Comparison of ENCODE assay signal across 25 mouse cellular contexts in the genomic region with DNA sequence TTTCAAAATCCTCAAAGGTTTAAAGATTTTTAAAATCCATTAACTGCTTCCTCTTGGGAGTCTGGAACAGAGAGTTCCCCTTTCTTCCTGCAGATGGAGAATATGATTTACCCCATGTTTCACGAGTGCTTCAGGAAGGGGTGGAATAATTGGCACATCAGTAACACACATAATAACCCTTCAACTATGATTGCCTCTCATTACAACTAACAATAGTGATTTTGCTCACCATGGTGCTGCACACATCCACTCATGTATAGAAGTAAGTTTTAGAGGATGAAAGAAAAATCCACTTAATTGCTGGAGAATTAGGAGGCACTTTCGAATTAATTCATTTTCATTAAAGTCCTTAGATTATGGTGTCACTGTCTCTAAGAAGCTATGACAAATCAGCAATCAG.
A peak's percentile ranks its signal among the peaks of the same experiment; 100 is the strongest.
DNase-seq lines count a peak whose midpoint lies in the region; ATAC-seq and TF ChIP-seq lines count a peak whose summit lies in the region.
"Had no signal": no experiment of that assay in that cellular context is flagged by ENCODE, and none has a peak within 500 bp of the region (broad histone marks: within the 10 kb centered on the region; RNA-seq: fewer than 3 reads in every experiment).

No protein-coding gene starts in this region.

- H3K27me3 ChIP-seq in forebrain, embryonic 14.5 days (replicated peaks; ENCODE audit: control insufficient read depth, insufficient read depth, low read length), result no peaks in the 10 kb centered on the region
- H3K27me3 ChIP-seq in forebrain, postnatal 0 days (ENCODE audit: insufficient read depth, low read length), result no peaks in the 10 kb centered on the region
- H3K27me3 ChIP-seq: CH12.LX; hindbrain, embryonic 12.5 days; hindbrain, embryonic 15.5 days; Patski had no signal

- H3K4me3 ChIP-seq in forebrain, embryonic 14.5 days (ENCODE audit: low read depth, low read length), result no peak overlapping the region
- H3K4me3 ChIP-seq in forebrain, postnatal 0 days (ENCODE audit: low read depth, low read length), result no peak overlapping the region
- H3K4me3 ChIP-seq: hindbrain, embryonic 12.5 days; hindbrain, embryonic 15.5 days had no signal

- no peak for DNase-seq in frontal cortex, adult 2 months (ENCODE audit: extremely low spot score in 1 of 2, low spot score in 1 of 2)
- DNase-seq in brain, embryonic 14.5 days (ENCODE audit: low read depth), result peak; percentile 81
- peak; percentile 65 for DNase-seq in forebrain, embryonic 14.5 days (ENCODE audit: low spot score)
- DNase-seq in forebrain, postnatal 0 days, result no peak
- no peak for DNase-seq in gastrocnemius, postnatal 4 days (ENCODE audit: low spot score in 2 of 2)
- no peak for DNase-seq in spleen, postnatal 36 days (ENCODE audit: low spot score in 2 of 2)
- DNase-seq: adrenal gland, postnatal 10 days; adrenal gland, postnatal 36 days; B cell, adult 2 months; cerebellum, adult 11-12 months; cerebellum, adult 8-10 months; cerebellum, postnatal 10 days; cerebellum, postnatal 36 days; embryo, embryonic 11 days; gastrocnemius, postnatal 25 days; heart, adult 11 months; kidney, adult 2 months had no signal

- H3K4me2 ChIP-seq in forebrain, embryonic 14.5 days (ENCODE audit: low read length), result no peak overlapping the region
- H3K4me2 ChIP-seq in forebrain, postnatal 0 days (ENCODE audit: low read depth), result no peak overlapping the region
- H3K4me2 ChIP-seq: heart, embryonic 11.5 days; hindbrain, embryonic 12.5 days; hindbrain, embryonic 15.5 days had no signal

- peak; percentile 18; the same call in 1 of the 2 replicates for ATAC-seq in frontal cortex, adult (ENCODE audit: low TSS enrichment)
- peak; percentile 95 for ATAC-seq in forebrain, embryonic 14.5 days
- ATAC-seq in forebrain, postnatal 0 days, result peak; percentile 93
- ATAC-seq: intestine, postnatal 0 days; Patski had no signal

- H3K27ac ChIP-seq in forebrain, embryonic 14.5 days (ENCODE audit: low read depth, low read length), result no peak overlapping the region
- H3K27ac ChIP-seq in forebrain, postnatal 0 days (ENCODE audit: low read depth, low read length), result no peak overlapping the region
- H3K27ac ChIP-seq: hindbrain, embryonic 12.5 days; hindbrain, embryonic 15.5 days had no signal

- H3K9ac ChIP-seq in forebrain, embryonic 14.5 days (ENCODE audit: low read length), result no peak overlapping the region
- H3K9ac ChIP-seq in forebrain, postnatal 0 days, result no peak overlapping the region
- H3K9ac ChIP-seq: hindbrain, embryonic 12.5 days; hindbrain, embryonic 15.5 days had no signal

- H3K36me3 ChIP-seq in forebrain, embryonic 14.5 days (ENCODE audit: control insufficient read depth, insufficient read depth, low read length), result no peaks in the 10 kb centered on the region
- H3K36me3 ChIP-seq in forebrain, postnatal 0 days (ENCODE audit: insufficient read depth), result no peaks in the 10 kb centered on the region
- H3K36me3 ChIP-seq: G1E; hindbrain, embryonic 12.5 days; hindbrain, embryonic 15.5 days had no signal

- H3K4me1 ChIP-seq in forebrain, embryonic 14.5 days (ENCODE audit: control insufficient read depth, insufficient read depth, low read length), result no peaks in the 10 kb centered on the region
- H3K4me1 ChIP-seq in forebrain, postnatal 0 days (ENCODE audit: insufficient read depth), result no peaks in the 10 kb centered on the region
- H3K4me1 ChIP-seq: hindbrain, embryonic 12.5 days; hindbrain, embryonic 15.5 days had no signal

- TF ChIP-seq CTCF in brain, embryonic 14.5 days (IDR thresholded peaks at IDR 0.05; ENCODE audit: borderline replicate concordance, extremely low read depth, insufficient read depth, insufficient read length), result no peak
- no peak for TF ChIP-seq CTCF in forebrain, postnatal 0 days (IDR thresholded peaks at IDR 0.05; ENCODE audit: low read depth)

- WGBS in forebrain, embryonic 14.5 days, result 9% methylated on average over 2 of the region's 2 CpGs
- WGBS in forebrain, postnatal 0 days, result 17% methylated on average over 2 of the region's 2 CpGs

- no peak for TF ChIP-seq POLR2A in brain, embryonic 14.5 days (IDR thresholded peaks at IDR 0.05; ENCODE audit: borderline replicate concordance, extremely low read depth, insufficient read depth, insufficient read length, poor library complexity, severe bottlenecking)

- H3K9me3 ChIP-seq in forebrain, embryonic 14.5 days (replicated peaks; ENCODE audit: control insufficient read depth, low read length), result no peaks in the 10 kb centered on the region
- no peaks in the 10 kb centered on the region for H3K9me3 ChIP-seq in forebrain, postnatal 0 days (ENCODE audit: low read length)
- H3K9me3 ChIP-seq: G1E; hindbrain, embryonic 12.5 days; hindbrain, embryonic 15.5 days had no signal

Comparison
In these comparisons a context has a peak if more than half of its experiments do, and no peak if none do; other contexts are left out.
1. DNase-seq: peak in brain, embryonic 14.5 days (single experiment) and forebrain, embryonic 14.5 days (single experiment); none in frontal cortex, adult 2 months (0 of 2), forebrain, postnatal 0 days (single experiment), gastrocnemius, postnatal 4 days (0 of 2) and spleen, postnatal 36 days (0 of 2).
2. ATAC-seq: peak in every context shown above with its lines; median percentile 95 in forebrain, embryonic 14.5 days; 93 in forebrain, postnatal 0 days; 18 in frontal cortex, adult.